Mouse (Mus musculus) urinary bladder, postnatal 14 days (tissue): ENCODE results near the gene Car11.

ENCODE experiments used
- DNase-seq: peaks from one replicate; pipeline ENCODE4 v3.0.0; 2021; ENCODE audit warnings: low spot score

The Car11 gene

GRCm38 (mm10) chr7:45692364-45692763 lies 7.3 kb upstream of the Car11 start:
- no peak for DNase-seq

DNA sequence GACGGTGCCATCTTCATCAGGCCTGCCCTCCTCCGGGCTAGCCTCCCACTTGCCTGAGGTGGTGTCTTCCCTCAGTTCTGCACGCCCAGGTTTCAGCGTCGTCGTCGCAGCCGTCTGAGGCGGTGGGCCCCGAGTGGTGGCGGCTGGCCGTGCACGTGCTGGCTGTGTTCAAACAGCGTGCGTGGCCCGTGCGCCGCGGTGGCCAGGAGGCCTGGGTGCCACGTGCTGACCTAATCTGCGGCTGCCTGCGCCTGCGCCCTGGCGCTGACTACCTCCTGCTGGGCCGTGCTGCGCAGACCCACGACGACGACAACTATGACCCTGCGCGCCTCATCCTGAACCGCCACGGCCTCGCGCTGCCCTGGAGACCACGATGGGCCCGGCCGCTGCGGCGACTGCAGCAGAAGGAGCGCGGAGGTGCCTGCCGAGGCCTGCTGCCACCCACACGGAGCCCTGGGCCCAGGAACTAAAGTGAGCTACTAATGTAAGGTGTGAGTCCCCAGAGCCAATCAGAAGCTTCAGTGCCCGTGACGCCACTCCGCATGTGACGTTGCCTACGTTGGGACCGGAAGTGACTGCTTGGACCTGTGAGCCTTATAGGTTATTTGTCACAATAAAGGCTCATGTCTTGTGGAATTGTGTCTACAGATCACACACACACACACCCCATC lies 5.6 kb upstream of the Car11 start, which contains the start of gene Sec1:
Sec1 (minus strand) TSS at position 482 of the 671 bp plus-strand sequence.
- no peak for DNase-seq

DNA sequence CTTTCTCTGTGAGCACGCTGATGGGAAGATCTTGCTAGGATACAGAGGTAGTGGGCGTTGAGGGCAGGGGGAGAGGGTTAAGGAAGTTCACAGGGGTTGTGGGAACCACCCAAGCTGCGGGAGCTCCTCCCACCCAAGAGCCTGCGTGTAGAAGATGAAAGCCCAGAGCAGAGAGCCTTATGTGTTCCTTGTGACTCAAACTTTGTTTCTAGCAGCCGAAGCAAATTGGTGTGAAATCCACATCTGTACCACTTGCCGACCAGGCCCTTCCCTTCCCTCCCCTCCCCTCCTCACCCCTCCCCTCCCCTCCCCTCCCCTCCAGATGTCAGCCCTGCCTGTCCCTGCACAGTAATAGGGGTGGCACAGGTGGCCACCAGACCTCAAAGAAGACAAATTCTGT lies 4.5 kb upstream of the Car11 start:
- DNase-seq: no peak

GRCm38 (mm10) chr7:45697894-45698293 lies 1.7 kb upstream of the Car11 start:
- DNase-seq: no peak

- DNase-seq: peak; percentile 76
Observed at GRCm38 (mm10) chr7:45700301-45701015, 815 bp downstream of the Car11 start.

- DNase-seq: no peak
Observed at GRCm38 (mm10) chr7:45701072-45701471, 1.4 kb downstream of the Car11 start.

DNA sequence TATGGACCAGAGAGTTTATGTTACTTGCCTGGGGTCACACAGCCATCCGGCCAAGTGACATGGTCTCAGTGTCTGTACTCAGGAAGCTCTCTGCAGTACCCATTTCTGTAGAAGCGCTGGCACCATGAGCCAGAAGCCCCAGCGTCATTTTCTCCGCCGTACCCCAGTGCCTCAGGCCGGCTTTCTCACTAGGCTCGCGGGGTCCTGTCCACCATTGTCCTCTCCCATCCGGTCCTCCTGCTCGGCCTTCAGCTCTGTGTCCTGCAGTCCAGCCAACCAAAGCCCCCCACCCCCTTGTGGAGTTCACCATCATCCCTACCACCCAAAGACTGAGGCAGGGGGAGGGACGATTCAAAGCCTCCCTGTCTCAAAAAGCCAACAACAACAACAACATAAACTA lies 2.0 kb downstream of the Car11 start:
- no peak for DNase-seq

GRCm38 (mm10) chr7:45702316-45702715 lies 2.7 kb downstream of the Car11 start:
- no peak for DNase-seq

DNA sequence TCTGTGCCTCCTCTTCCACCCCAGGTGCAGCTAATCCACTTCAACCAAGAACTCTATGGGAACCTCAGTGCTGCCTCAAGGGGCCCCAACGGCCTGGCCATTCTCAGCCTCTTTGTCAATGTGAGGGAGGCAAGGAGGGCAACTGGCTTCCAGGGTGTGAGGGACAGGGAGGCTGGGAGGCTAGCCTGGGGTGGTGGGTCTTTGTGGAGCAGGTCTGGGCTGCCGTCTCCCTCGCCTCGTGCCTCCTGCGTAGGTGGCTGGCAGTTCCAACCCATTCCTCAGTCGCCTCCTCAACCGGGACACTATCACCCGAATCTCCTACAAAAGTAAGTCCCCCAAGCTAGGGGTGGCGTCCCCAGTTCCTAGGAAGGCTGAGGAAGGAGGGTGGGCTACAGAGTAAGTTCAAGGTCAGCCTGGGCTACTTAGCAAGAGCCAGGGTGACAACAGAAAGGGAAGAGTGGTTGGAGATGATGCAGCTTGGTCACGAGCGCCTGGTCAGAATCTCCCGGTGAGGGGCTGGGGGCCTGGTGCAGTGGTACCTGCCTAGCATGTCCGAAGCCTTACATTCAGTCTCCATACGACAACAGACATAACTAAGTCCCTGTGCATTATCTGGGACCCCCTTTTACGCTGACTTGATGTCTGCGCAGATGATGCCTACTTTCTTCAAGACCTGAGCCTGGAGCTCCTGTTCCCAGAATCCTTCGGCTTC lies 3.3 kb downstream of the Car11 start:
- no peak for DNase-seq

DNA sequence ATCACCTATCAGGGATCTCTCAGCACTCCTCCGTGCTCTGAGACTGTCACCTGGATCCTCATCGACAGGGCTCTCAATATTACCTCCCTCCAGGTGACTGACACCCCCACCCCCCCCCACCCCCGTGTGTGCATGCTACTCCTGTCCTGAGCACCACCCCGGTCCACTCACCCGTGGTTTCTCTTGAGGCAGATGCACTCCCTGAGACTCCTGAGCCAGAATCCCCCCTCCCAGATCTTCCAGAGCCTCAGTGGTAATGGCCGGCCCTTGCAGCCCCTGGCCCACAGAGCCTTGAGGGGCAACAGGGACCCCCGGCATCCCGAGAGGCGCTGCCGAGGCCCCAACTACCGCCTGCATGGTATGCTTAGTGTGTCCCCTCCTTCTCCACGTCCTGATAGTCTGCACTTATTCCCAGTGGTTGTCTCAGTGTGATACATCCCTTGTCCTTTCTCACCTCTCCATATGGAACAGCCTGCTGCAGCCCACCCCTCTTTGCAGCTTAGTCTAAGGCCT lies 3.9 kb downstream of the Car11 start:
- no peak for DNase-seq

- DNase-seq: peak; percentile 60
Observed at GRCm38 (mm10) chr7:45704046-45704559, 4.5 kb downstream of the Car11 start.

GRCm38 (mm10) chr7:45704730-45705442 lies 5.2 kb downstream of the Car11 start, which contains the start of gene Dbp:
Gene Dbp, plus strand, starts transcription at chr7:45705088.
- DNase-seq: peak; percentile 99

- no peak for DNase-seq
Observed at GRCm38 (mm10) chr7:45705443-45705864, 5.8 kb downstream of the Car11 start.

GRCm38 (mm10) chr7:45705873-45706281 lies 6.2 kb downstream of the Car11 start:
- DNase-seq: peak; percentile 82

- peak; percentile 89 for DNase-seq
Observed at GRCm38 (mm10) chr7:45706721-45707241, 7.1 kb downstream of the Car11 start.

GRCm38 (mm10) chr7:45707375-45707967 lies 7.8 kb downstream of the Car11 start:
- peak; percentile 97 for DNase-seq

- no peak for DNase-seq
Observed at GRCm38 (mm10) chr7:45708221-45708761, 8.6 kb downstream of the Car11 start.

GRCm38 (mm10) chr7:45709036-45709435 lies 9.4 kb downstream of the Car11 start:
- DNase-seq: no peak

GRCm38 (mm10) chr7:45709677-45710355 lies 10.2 kb downstream of the Car11 start:
- no peak for DNase-seq
